Mouse (Mus musculus): ENCODE results near the gene Mgp.

DNA sequence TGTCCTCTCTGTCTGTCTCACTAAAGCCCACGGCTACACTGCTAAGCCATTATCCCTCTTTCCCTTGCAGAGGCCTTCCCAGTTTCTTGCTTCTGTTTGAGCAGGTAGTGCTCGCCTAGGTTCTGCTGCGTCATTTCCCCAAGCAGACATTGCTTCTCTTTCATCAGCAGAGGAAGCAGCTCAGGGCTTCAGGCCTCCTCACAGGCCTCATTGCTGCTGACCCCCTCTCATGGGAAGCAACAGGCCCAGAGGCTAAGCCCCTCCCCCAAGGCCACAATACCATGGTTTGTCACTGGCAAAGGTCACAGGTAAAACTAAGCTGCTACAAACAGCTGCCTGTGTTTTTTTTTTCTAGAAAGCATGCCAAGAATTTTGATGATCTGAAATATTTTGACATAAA lies 22.9 kb downstream of the Mgp start:
- no peak for TF ChIP-seq POLR2A (IDR thresholded peaks at IDR 0.05; ENCODE audit: borderline replicate concordance, low read depth, low read length)
- no peak for TF ChIP-seq CTCF (IDR thresholded peaks at IDR 0.05; ENCODE audit: low read depth, low read length)

Measured in bone marrow macrophage, adult 2 months (primary cell).